Mouse (Mus musculus) midbrain, embryonic 14.5 days (tissue): ENCODE data around the gene Atxn7l3. TPM values are rescaled to one million over a fixed set of nuclear protein-coding genes. Genes with fewer than 3 reads are reported as not detected.

Experiments used
- ATAC-seq: fragments of 200-750 bp; cut with Nextera tagmentation; 2 replicates; pipeline ENCODE4 v1.8.0; 2017; ENCODE audit warnings: moderate number of reproducible peaks, moderate library complexity; ENCODE audit not compliant: low FRiP score, low TSS enrichment
- DNase-seq: peaks from one replicate; pipeline ENCODE4 v3.0.0-alpha.2; 2015
- H3K27ac ChIP-seq: fragments of 300-500 bp; sonication (generic); replicated peaks from 2 replicates; pipeline ENCODE4 v1.5.1; 2014; ENCODE audit warnings: mild to moderate bottlenecking, low read depth, low read length, moderate library complexity
- H3K27me3 ChIP-seq: fragments of 300-500 bp; sonication (generic); 2 replicates; pipeline ENCODE4 v1.6.1; 2014; ENCODE audit warnings: low read length, control low read depth, mixed read lengths; ENCODE audit not compliant: control insufficient read depth, insufficient read depth
- H3K36me3 ChIP-seq: fragments of 300-500 bp; sonication (generic); 2 replicates; pipeline ENCODE4 v1.6.1; 2014; ENCODE audit warnings: low read length, control low read depth; ENCODE audit not compliant: control insufficient read depth, insufficient read depth
- H3K4me1 ChIP-seq: fragments of 300-500 bp; sonication (generic); 2 replicates; pipeline ENCODE4 v1.6.1; 2014; ENCODE audit warnings: mild to moderate bottlenecking, antibody characterized with exemption, low read length, control low read depth; ENCODE audit not compliant: control insufficient read depth, insufficient read depth
- H3K4me2 ChIP-seq: fragments of 300-500 bp; sonication (generic); 2 replicates; pipeline ENCODE4 v1.6.1; 2014; ENCODE audit warnings: mild to moderate bottlenecking, low read length, moderate library complexity
- H3K4me3 ChIP-seq: fragments of 300-500 bp; sonication (generic); replicated peaks from 2 replicates; pipeline ENCODE4 v1.5.1; 2014; ENCODE audit warnings: low read depth, low read length
- H3K9ac ChIP-seq: fragments of 300-500 bp; sonication (generic); replicated peaks from 2 replicates; pipeline ENCODE4 v1.6.1; 2014; ENCODE audit warnings: mild to moderate bottlenecking, low read length, moderate library complexity
- H3K9me3 ChIP-seq: fragments of 300-500 bp; sonication (generic); 2 replicates; pipeline ENCODE4 v1.6.1; 2016; ENCODE audit warnings: low read length, control low read depth, mixed read lengths; ENCODE audit not compliant: control insufficient read depth
- WGBS: fragments of 180-500 bp; shearing (Covaris S2); extraction: QIAGEN DNeasy Blood & Tissue Kit; methylation state at CpG from one replicate; pipeline ENCODE4 v1.1.7; 2014; 5-methylcytosine and 5-hydroxymethylcytosine counted together
- polyA plus RNA-seq: library from polyadenylated mRNA; unstranded; fragments of >200 nt; fragmentation: Nextera tagmentation; extraction: Ambion mirVana; gene quantifications from 2 replicates; pipeline ENCODE4 v1.2.1, GENCODE M21; 2014

The Atxn7l3 gene
- polyA plus RNA-seq, 1 experiment from 2014 or later: 38.5 TPM

DNA sequence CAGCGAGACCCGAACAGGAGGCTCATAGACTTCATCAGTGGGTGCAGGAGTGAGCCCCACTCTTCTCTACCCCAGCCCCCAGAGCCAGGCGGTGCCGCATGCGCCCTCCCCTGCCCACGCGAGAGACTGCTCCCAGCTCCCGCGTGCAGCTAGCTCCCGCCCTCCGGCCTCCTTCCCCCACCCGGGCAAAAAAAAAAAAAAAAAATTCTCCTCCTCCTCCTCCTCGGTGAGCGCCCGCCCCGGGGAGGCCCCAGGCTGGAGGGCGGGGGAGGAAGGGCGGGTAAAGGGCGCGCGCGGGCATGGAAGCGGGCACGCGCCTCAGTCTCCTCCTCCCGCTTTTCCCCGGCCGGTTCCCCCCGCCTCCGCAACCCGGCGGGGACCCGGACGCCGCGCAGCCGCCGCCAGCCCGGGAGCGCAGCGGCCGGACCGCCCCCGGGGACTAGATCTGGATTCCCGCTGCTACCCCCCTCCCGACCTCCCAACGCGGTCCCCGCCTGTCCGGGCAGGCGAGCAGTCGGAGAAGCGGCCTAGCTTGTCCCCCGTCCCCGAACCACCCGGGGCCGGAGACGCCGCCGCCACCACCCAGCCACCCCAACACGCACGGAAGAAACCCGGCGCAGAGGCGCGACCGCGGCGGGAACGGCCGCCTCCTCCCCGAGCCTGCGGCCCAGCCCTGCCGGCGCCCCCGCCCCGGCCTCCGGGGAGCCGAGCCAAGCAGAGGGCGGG lies 20.3 kb upstream of the Atxn7l3 start:
- ATAC-seq (peak; percentile 44), DNase-seq (peak; percentile 93)
- Histone ChIP-seq H3K4me2 (peak overlapping the region; percentile 90), H3K9ac (peak overlapping the region; percentile 100), H3K9me3 (no peaks in the 10 kb centered on the region), H3K36me3 (peaks cover 40% of the 10 kb centered on the region), H3K27ac (peak overlapping the region; percentile 99), H3K27me3 (no peaks in the 10 kb centered on the region), H3K4me1 (peaks cover 17% of the 10 kb centered on the region), H3K4me3 (peak overlapping the region; percentile 99)
- under 1% methylated on average over 64 of the region's 80 CpGs for WGBS

DNA sequence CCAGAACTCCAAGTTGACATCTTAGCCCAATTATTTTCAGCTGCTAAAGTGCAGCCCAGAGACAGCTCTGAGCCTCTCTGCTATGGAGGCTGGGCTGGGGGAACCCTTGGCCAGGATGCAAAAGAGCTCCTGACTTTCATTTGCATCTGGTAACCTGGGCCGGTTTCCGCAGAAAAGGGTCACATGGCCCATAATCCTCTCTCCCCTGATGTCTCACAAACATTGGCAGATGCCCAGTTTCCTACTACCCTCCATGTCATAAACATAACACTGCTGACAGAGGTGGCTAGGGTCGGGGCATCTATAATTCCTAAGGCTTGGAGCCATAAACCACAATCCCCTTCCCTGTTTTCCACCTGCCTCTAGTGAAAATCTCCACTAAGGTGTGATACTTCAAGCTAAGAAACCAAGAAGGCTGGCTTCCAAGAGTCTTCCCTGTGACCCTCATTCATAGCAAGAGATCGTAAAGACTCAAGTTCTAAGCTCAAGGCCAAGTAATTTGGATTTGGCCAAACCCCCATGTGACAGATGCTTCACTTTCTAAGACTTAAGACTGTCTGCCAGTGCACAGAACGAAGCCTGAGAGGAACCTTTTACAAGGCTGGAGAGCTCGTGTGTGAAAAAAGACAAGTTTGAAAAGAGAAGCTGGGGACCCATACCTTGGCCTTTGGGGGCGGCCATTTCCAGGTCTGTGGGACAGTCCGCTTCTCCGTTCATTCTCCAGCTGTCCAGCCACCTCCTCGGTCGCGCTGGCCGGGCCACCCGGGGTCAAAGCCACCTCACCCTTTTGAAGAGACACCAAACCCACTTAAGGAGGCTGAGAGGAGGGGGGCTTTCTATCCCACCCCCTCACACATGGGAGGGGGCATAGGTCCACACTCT lies 19.5 kb upstream of the Atxn7l3 start:
- ATAC-seq (no peak), DNase-seq (peak; percentile 34)
- H3K4me1 ChIP-seq: peaks cover 14% of the 10 kb centered on the region
- peak overlapping the region; percentile 99 for H3K4me3 ChIP-seq
- H3K36me3 ChIP-seq: peaks cover 48% of the 10 kb centered on the region
- H3K4me2 ChIP-seq: peak overlapping the region; percentile 90
- H3K27me3 ChIP-seq: no peaks in the 10 kb centered on the region
- no peaks in the 10 kb centered on the region for H3K9me3 ChIP-seq
- peak overlapping the region; percentile 100 for H3K9ac ChIP-seq
- H3K27ac ChIP-seq: peak overlapping the region; percentile 99
- 8% methylated on average over 14 of the region's 14 CpGs for WGBS

DNA sequence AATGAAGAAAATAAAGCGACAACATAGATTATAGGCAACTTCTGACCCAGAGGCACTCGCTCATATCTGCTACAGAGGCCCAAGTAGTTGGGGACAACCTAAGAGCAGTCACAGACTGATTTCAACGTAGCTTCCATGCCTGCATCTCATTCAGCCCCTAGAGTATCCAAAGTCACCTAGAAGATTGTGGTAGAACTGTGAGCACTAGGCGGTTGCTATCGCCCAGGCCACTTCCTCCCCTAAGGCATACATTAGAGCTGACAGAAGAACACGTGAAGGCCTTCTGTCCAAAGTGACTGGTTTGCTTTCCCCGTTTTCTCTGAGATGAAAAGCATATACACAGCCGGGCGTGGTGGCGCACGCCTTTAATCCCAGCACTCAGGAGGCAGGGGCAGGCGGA lies 17.9 kb upstream of the Atxn7l3 start:
- peaks cover 64% of the 10 kb centered on the region for H3K36me3 ChIP-seq
- DNase-seq: no peak

DNA sequence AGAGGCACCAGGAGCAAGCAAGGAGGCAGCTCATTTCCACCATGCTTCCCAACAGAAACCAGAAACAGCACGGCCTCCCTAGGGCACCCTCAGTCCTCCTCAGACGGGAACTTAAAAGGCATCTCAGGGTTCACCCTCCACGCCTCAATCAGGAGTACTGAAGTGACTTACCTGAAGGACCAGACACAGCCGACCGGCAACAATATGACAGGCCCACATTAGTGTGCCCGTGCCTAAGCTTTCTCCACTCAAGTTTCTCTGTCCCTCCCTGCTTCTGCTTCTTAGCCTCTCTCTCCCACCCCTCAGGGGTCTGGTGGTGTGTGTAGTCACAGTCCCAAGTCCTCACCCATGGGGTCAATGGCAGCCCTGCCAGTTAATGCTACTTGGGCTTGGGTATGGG lies 16.2 kb upstream of the Atxn7l3 start:
- H3K27me3 ChIP-seq: no peaks in the 10 kb centered on the region
- H3K36me3 ChIP-seq: peaks cover 73% of the 10 kb centered on the region
- H3K9me3 ChIP-seq: no peaks in the 10 kb centered on the region
- ATAC-seq (no peak), DNase-seq (no peak)
- H3K9ac ChIP-seq: no peak overlapping the region
- H3K27ac ChIP-seq: no peak overlapping the region
- 81% methylated on average over 6 of the region's 6 CpGs for WGBS
- peaks cover 11% of the 10 kb centered on the region for H3K4me1 ChIP-seq
- no peak overlapping the region for H3K4me3 ChIP-seq
- no peak overlapping the region for H3K4me2 ChIP-seq

More for the DNA sequence above, 17.9 kb upstream of the Atxn7l3 start:
- Histone ChIP-seq H3K9ac (no peak overlapping the region), H3K27ac (no peak overlapping the region), H3K4me2 (no peak overlapping the region), H3K4me3 (no peak overlapping the region), H3K27me3 (no peaks in the 10 kb centered on the region), H3K4me1 (peaks cover 11% of the 10 kb centered on the region), H3K9me3 (no peaks in the 10 kb centered on the region)
- 87% methylated on average over 12 of the region's 12 CpGs for WGBS
- ATAC-seq: no peak

DNA sequence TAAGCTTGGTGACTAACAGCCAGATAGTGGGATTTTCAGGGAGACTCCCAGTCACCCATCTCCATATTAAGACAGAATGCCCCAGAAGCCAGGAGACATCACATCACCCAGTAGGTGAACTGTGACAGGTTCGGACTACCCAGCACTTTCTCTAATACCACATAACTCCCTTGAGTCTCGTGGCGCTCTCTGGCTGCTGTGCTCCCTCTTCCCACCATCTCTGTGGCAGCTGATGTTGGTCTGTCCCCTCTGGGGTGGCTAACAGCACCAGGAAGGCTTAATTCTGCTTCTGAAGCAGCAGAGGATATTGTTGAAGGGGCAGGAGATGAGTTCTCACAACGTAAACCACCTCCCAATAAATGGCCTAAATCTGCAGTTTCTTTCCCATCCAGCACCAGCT lies 15.5 kb upstream of the Atxn7l3 start:
- Histone ChIP-seq H3K4me3 (no peak overlapping the region), H3K27me3 (no peaks in the 10 kb centered on the region), H3K27ac (no peak overlapping the region), H3K36me3 (peaks cover 79% of the 10 kb centered on the region), H3K9ac (no peak overlapping the region), H3K4me1 (peaks cover 11% of the 10 kb centered on the region), H3K4me2 (no peak overlapping the region), H3K9me3 (no peaks in the 10 kb centered on the region)
- DNase-seq (no peak), ATAC-seq (no peak)
- WGBS: 88% methylated on average over 4 of the region's 4 CpGs

DNA sequence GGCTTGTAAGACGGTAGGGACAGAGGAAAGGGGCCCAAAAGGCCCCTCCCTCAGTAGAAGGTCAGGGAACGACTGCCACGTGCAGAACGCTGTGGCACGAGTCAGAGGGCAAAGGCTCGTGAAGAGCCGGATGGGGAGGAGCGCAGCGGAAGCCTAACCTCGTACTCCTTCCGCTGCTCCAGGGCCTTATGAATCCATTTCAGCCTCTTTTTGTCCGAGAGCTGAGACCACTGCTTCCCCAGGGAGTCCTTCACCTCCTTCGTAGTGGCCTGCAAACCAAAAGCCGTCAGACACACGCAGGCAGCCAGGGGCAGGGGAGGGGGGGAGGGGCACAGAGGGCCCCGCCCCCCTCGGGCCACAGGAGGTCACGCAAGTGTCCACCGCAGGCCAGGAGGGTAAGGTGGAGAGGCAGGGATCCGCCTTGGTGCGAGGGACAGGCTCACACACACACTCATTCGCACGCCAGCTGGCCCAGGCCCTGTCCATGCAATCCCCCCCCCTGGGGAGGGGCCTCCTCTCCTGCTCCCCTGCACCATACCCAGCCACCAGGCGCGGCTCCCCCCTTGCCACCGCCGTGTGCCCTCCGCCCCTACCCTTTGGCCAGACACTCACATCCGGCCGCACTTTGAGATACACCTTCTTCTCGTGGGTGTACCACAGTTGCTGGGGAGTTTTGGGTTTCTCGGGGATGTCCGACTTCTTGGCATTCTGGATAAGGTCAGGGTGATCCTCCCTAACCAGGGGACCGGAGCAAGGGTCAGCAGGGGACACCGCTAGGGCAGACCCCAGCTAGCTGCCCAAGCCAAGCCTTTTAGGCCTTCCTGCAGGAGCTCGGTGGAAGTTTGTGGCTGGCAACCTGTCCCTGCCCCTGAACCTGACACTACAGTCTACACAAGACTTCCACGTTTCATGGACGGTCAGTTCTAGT lies 14.6 kb upstream of the Atxn7l3 start:
- Histone ChIP-seq H3K4me1 (peaks cover 8% of the 10 kb centered on the region), H3K27ac (no peak overlapping the region; the same call in 1 of the 2 replicates), H3K36me3 (peaks cover 89% of the 10 kb centered on the region), H3K27me3 (no peaks in the 10 kb centered on the region), H3K4me2 (no peak overlapping the region), H3K9ac (0 out of 2 replicates have a peak overlapping the region, but pooled peaks have one; percentile 9), H3K4me3 (no peak overlapping the region), H3K9me3 (no peaks in the 10 kb centered on the region)
- 46% methylated on average over 38 of the region's 38 CpGs for WGBS
- ATAC-seq (no peak), DNase-seq (no peak)

DNA sequence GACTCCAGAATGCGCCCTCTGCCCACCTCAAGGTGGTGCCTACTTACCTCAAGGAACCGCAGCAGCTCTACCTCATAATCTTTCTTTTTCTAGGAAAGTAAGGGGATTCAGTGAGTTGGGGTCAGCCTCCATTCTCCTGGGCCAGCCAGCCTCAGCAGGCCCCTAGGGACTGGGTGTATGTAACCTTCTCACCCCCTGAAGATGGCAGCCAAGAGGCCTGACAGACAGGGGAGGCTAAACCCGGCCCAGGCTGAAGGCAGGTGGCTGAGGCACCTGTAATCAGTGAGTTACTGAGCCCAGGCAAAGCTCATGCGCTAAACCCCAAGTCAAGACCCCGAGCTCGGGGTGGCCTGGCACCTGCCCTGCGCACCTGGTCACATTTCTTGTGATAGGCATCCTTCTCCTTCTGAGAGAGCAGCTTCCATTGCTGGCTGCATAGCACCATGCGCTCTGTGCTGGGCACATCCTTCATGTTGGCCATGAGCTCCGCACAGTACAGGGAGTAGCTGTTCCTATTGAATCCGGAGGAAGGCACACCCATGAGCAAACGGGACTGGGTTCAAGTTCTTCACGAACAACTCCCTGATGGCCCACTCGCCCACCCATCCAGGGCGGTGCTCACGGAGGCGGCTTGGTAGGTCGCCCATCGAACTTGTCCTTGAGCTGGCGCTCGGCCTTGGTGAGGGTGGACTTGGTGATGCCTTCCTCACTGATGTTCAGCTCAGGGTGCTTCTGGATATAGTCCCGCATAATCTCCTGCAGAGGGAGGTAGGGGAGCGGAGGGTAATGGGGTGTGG lies 13.6 kb upstream of the Atxn7l3 start:
- Histone ChIP-seq H3K27me3 (no peaks in the 10 kb centered on the region), H3K27ac (no peak overlapping the region), H3K9me3 (no peaks in the 10 kb centered on the region), H3K36me3 (peaks cover 88% of the 10 kb centered on the region), H3K9ac (no peak overlapping the region), H3K4me2 (no peak overlapping the region; the same call in 1 of the 2 replicates), H3K4me1 (0 out of 2 replicates have a peak, but pooled peaks cover 3% of the 10 kb centered on the region), H3K4me3 (peak overlapping the region; percentile 24; the same call in 1 of the 2 replicates)
- 89% methylated on average over 22 of the region's 22 CpGs for WGBS
- DNase-seq: no peak
- ATAC-seq: no peak
